Mouse (Mus musculus): ENCODE results near the gene Fam229b.

- no peak for TF ChIP-seq CTCF (IDR thresholded peaks at IDR 0.05; ENCODE audit: low read depth, low read length)
- no peak for TF ChIP-seq POLR2A (IDR thresholded peaks at IDR 0.05; ENCODE audit: insufficient read depth, low read length)
- TF ChIP-seq EP300 (IDR thresholded peaks at IDR 0.05; ENCODE audit: insufficient read depth, low read depth, low read length) = no peak
Observed at GRCm38 (mm10) chr10:39104803-39105449, 28.8 kb downstream of the Fam229b start.

Data from ES-Bruce4 (cell line).